Mouse (Mus musculus): ENCODE measurements around the gene Zfr2.

The Zfr2 gene

DNA sequence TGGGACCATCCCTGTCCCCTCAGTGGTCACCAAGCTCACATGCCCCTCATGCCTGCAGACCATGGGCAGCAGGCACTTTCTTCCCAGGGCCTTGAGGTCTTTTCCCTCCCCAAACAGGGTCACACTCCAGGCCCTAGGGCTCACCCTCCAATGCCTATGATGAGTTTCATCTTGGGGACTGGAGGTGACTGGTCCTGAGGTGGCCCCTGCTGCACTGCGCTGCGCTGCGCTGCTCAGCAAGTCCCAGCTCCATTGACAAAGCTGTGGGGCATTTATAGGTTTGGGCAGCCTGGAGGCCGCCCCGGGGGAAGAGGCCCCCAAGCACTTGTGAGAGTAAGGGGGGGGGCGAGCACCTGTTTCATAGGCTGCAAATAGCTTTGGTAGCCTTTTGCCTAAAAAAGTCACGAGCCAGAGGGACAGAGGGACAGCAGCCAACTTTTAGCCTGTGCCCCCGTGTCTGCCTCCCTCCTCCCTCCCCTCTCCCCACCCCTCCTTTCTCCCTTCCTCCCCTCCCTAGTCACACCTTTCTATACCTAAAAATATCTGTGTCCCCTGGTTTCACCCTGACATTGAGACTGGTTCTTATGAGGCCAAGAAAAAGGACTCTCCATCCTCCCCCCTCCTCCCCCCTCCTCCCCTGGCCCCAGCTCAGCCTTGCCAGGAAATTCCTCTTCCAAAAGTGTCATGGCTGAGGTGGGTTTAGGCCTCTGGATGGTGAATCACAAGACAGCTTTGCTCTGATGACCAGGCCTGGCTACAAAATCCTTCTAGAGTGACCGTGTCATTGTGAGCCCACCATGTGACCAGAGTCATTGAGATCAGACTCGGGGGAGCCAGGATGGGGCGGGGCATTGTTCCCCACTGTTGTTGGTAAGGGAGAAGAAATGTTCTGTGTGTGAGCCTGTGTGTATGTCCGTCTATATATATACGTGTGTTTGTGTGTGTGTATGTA lies 30.9 kb upstream of the Zfr2 start, which contains the start of gene Nmrk2:
TSS of gene Nmrk2 (minus strand) at position 245 of the 952 bp plus-strand sequence.
- CTCF ChIA-PET, result no interaction called here

GRCm38 (mm10) chr10:81202978-81203720 lies 29.8 kb upstream of the Zfr2 start:
- CTCF ChIA-PET, result interaction anchor here (0.5 kb wide), 1 partner anchor 28 kb away, joined by 9 read pairs; no protein-coding TSS in a partner anchor

- CTCF ChIA-PET, result interaction anchor here (0.5 kb wide), 1 partner anchor 27 kb away, joined by 9 read pairs; no protein-coding TSS in a partner anchor
These were observed 28.8 kb upstream of the Zfr2 start for GRCm38 (mm10) chr10:81204137-81204536.

DNA sequence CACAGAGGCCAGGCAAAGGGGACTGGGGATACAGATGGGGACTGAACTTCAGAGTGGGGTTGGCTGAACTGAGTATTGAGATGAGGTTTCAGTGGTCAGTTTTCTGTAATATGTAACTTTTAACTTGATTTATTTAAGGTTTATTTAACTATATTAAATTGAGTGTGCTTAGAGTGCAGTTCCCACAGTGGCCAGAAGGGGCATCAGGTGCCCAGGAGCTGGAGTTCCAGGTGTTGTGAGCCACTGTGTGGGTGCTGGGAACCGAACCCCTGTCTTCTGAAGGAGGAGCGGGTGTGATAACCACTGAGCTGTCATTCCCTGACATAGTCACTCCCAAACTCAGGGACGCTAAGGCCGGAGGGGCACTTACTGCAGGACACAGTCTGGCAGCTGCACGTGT lies 22.8 kb upstream of the Zfr2 start:
- CTCF ChIA-PET, result no interaction called here

DNA sequence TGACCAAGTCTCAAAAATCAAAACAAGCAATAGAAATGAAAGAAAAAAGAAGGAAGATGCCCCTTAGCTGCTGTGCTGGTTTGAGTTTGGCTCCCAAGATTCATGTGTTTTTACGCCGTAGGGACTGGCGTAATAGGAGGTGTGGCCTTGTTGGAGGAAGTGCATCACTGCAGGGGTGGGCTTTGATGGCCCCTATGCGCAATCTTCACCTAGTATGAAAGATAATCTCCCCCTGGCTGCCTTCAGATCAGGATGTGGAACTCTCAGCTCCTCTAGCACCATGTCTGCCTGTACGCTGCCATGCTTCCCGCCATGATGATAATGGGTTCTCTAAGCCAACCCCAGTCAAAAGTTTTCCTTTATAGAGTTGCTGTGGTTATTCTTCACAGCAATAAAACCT lies 16.7 kb upstream of the Zfr2 start:
- CTCF ChIA-PET, result interaction anchor here (1.1 kb wide), 1 partner anchor 10 kb away, joined by 22 read pairs; no protein-coding TSS in a partner anchor

DNA sequence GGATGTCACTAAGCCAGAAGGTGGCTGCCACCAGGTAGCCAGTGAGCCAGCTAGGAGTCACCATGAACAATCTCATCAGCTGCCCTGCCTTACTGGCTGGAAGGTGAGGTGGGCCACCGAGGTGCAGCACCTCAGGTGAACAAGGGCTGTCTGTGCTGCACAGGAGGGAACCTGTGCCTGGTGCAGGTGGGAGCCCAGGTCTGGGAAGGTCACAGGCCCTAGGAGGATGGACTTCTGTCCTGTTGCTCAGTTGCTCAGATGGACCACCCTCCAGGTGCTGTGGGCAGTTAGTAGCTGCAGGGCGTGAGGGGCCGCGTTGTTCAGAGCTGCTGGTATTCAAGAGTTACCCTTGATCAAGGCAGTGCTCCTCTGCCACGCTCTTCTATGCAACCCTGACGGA lies 16.1 kb upstream of the Zfr2 start:
- CTCF ChIA-PET, result interaction anchor here (0.7 to 1.5 kb wide), 4 partner anchors 11 to 29 kb away, joined by 3 to 22 read pairs (median 4); no protein-coding TSS in a partner anchor

- CTCF ChIA-PET, result interaction anchor here (0.7 to 1.5 kb wide), 7 partner anchors 11 to 113 kb away, joined by 3 to 22 read pairs (median 5); no protein-coding TSS in a partner anchor
These were observed 15.7 kb upstream of the Zfr2 start for GRCm38 (mm10) chr10:81217267-81217666.

- CTCF ChIA-PET, result interaction anchor here (0.9 to 1.5 kb wide), 5 partner anchors 18 to 113 kb away, joined by 3 to 6 read pairs (median 3); no protein-coding TSS in a partner anchor
These were observed 15.0 kb upstream of the Zfr2 start for GRCm38 (mm10) chr10:81217964-81218363.

- CTCF ChIA-PET, result interaction anchor here (0.6 kb wide), 1 partner anchor 29 kb away, joined by 5 read pairs; no protein-coding TSS in a partner anchor
These were observed 11.4 kb upstream of the Zfr2 start for GRCm38 (mm10) chr10:81221402-81222015.

GRCm38 (mm10) chr10:81223731-81224130 lies 9.2 kb upstream of the Zfr2 start:
- CTCF ChIA-PET, result interaction anchor here (0.6 kb wide), 1 partner anchor 12 kb away, joined by 4 read pairs; no protein-coding TSS in a partner anchor

DNA sequence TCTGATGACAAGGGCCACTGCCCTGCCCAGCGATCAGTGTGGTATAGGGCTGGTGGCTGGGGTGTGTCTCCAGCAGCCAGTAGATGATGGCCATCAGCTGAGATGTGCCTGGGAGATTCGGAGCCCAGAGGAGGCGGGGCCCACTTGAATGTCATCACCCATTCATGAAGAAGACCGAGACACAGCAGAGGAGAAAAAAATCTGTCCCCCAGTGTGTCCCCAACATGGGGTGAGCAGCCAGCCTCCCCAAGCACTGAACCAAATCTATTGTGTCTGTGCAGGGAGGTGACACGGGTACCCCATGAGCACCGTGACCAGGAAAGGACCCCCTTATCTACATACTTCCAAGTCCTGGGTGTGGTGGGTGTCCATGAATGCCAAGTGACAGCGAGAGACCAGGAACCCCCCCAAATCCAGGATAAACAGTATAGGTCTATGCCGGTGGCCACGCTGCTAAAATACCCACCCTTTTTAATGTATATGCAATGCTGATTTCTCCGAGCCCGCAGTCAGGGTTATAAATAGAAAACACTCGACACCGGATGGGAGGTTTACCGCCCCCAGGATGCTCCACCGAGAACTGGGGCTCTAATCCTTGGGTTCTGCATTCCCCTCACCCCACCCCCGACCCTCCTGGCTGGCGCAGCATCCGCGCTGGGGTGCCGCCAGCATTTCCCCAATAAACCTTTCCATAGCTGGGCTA lies 3.1 kb upstream of the Zfr2 start:
- CTCF ChIA-PET, result interaction anchor here (0.6 to 0.8 kb wide), 2 partner anchors 36 to 59 kb away, joined by 3 to 5 read pairs; no protein-coding TSS in a partner anchor

- CTCF ChIA-PET, result interaction anchor here (0.6 kb wide), 3 partner anchors 27 to 136 kb away, joined by 4 to 9 read pairs (median 5); no protein-coding TSS in a partner anchor
These were observed 2.3 kb upstream of the Zfr2 start, which contains the start of gene Atcay for GRCm38 (mm10) chr10:81230438-81231332. TSS of gene Atcay (minus strand) at chr10:81230833.

GRCm38 (mm10) chr10:81231436-81231835 lies 1.5 kb upstream of the Zfr2 start:
- CTCF ChIA-PET, result interaction anchor here (0.6 to 0.7 kb wide), 3 partner anchors 28 to 613 kb away, joined by 4 to 9 read pairs (median 9); no protein-coding TSS in a partner anchor

DNA sequence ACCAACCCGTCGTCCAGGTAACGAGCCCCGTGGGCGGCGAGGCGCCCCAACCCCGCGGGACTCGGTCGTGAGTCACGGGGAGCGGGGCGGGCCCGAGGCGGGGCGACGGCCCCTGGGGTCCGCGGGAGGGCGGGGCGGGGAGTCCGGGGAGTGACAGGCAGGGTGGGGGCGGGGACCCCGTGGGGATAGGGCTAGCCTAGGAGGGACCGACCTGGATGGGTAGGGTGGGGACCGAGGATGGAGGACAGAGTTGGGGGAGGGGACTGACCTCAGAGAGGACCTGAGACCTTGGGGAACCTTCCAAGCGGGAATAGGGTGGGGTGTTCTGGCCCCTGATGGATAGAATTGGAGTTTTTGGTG lies 251 bp downstream of the Zfr2 start:
- CTCF ChIA-PET, result interaction anchor here (0.7 kb wide), 1 partner anchor 8 kb away, joined by 3 read pairs; no protein-coding TSS in a partner anchor

DNA sequence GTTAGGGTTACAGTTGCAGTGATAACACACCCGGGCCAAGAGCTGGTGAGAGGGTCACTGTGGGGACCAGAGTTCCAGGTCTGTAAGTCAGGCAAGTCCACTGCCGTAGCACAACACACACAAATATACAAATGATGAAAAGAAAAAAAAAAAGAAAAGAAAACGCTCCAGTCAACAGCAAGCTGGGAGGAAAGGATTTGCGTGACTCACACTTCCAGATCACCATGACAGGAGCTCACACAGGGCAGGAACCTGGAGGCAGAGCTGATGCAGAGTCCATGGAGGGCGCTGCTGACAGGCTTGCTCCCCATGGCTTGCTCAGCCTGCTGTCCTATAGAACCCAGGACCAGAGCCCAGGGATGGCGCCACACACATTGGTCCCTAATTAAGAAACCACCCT lies 1.3 kb downstream of the Zfr2 start:
- CTCF ChIA-PET, result interaction anchor here (0.6 to 0.7 kb wide), 2 partner anchors 637 to 1337 kb away, joined by 3 read pairs; no protein-coding TSS in a partner anchor

DNA sequence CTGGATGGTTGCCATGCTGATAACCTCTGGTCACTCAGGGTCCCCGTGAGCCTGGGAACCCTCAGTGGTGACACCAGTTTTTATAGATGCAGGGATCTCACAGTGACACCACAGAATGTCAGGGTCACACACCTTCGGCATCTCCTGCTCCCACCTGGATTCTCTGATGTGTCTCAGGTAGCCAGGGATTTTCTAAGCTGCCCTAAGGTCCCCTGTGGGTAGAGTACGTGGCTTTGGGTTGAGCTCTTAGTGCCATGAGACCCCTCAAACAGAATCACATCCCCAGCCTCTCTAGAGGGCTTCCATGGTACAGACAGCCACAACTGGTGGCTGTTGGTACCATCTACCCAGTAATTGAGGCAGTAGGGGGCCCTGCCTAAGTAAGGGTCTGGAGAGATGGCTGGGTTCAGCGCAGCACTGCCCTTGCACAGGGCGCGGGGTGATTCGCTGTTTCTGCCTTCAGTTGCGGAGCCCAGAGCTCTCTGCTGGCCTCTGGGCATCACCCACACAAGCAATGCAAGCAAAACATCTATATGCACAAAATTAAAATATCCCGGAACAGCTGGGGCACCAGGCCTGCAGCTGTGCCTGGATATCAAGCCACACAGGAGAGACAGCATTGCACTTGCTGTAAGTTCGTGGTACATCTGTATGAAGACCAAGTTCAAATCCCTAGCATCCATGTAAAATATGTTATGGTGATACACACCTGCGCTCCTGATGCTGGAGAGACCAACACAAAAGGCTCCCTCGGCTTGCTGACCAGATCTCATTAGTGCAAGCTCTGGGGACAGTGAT lies 3.7 kb downstream of the Zfr2 start:
- CTCF ChIA-PET, result interaction anchor here (1.0 to 1.4 kb wide), 2 partner anchors 7 to 13 kb away, joined by 4 to 6 read pairs; no protein-coding TSS in a partner anchor

GRCm38 (mm10) chr10:81238618-81239017 lies 5.7 kb downstream of the Zfr2 start:
- CTCF ChIA-PET, result no interaction called here

GRCm38 (mm10) chr10:81240876-81241275 lies 7.9 kb downstream of the Zfr2 start:
- CTCF ChIA-PET, result no interaction called here
